Mouse (Mus musculus) kidney, embryonic 16.5 days (tissue): ENCODE data around the gene Tbp. TPM values are rescaled to one million over a fixed set of nuclear protein-coding genes. Genes with fewer than 3 reads are reported as not detected.

Experiments used
- ATAC-seq: fragments of 200-750 bp; cut with Nextera tagmentation; 2 replicates; pipeline ENCODE4 v1.8.0; 2017; ENCODE audit warnings: moderate TSS enrichment; ENCODE audit not compliant: low FRiP score, low TSS enrichment
- H3K27ac ChIP-seq: fragments of 300-500 bp; sonication (generic); 2 replicates; pipeline ENCODE4 v1.5.1; 2014; ENCODE audit warnings: low read length
- H3K27me3 ChIP-seq: fragments of 300-500 bp; sonication (generic); 2 replicates; pipeline ENCODE4 v1.6.1; 2014; ENCODE audit warnings: low read length, control low read depth, mixed read lengths; ENCODE audit not compliant: insufficient read depth
- H3K36me3 ChIP-seq: fragments of 300-500 bp; sonication (generic); 2 replicates; pipeline ENCODE4 v1.6.1; 2014; ENCODE audit warnings: low read length, control low read depth, mixed read lengths; ENCODE audit not compliant: insufficient read depth
- H3K4me1 ChIP-seq: fragments of 300-500 bp; sonication (generic); 2 replicates; pipeline ENCODE4 v1.6.1; 2014; ENCODE audit warnings: low read length, control low read depth, mixed read lengths; ENCODE audit not compliant: insufficient read depth
- H3K4me2 ChIP-seq: fragments of 300-500 bp; sonication (generic); replicated peaks from 2 replicates; pipeline ENCODE4 v1.6.1; 2014; ENCODE audit warnings: low read depth, low read length
- H3K4me3 ChIP-seq: fragments of 300-500 bp; sonication (generic); 2 replicates; pipeline ENCODE4 v1.5.1; 2014; ENCODE audit warnings: mild to moderate bottlenecking, low read length
- H3K9ac ChIP-seq: fragments of 300-500 bp; sonication (generic); replicated peaks from 2 replicates; pipeline ENCODE4 v1.6.1; 2014; ENCODE audit warnings: low read length
- H3K9me3 ChIP-seq: fragments of 300-500 bp; sonication (generic); 2 replicates; pipeline ENCODE4 v1.6.1; 2016; ENCODE audit warnings: low read length, control low read depth
- WGBS: fragments of 180-500 bp; shearing (Covaris S2); extraction: QIAGEN DNeasy Blood & Tissue Kit; methylation state at CpG from one replicate; pipeline ENCODE4 v1.1.7; 2014; 5-methylcytosine and 5-hydroxymethylcytosine counted together
- polyA plus RNA-seq: library from polyadenylated mRNA; unstranded; fragments of >200 nt; fragmentation: Nextera tagmentation; extraction: Ambion mirVana; gene quantifications from 2 replicates; pipeline ENCODE4 v1.2.1, GENCODE M21; 2015

Tbp gene
- polyA plus RNA-seq, 1 experiment from 2014 or later: 52.5 TPM

DNA sequence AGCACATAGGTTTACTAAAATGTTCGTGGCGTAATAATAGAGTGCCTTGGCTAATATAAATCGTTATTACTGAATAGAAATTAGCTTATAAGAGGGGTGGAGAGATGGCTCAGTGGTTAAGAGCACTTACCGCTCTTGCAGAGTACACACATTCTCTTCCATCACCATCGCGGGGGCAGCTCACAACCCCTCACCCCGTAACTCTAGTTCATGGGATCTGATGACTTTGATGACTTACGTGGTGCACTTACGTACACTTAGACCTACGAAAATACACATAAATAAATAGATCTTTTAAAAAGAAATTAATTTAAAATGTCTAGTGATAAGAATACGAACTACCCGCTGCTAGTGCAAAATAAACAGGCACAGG is 65.2 kb downstream of the Tbp start:
- Histone ChIP-seq H3K4me1 (peaks cover 4% of the 10 kb centered on the region; the same call in 1 of the 2 replicates), H3K4me3 (peak overlapping the region; percentile 79), H3K9ac (0 out of 2 replicates have a peak overlapping the region, but pooled peaks have one; percentile 54), H3K27ac (no peak overlapping the region), H3K4me2 (peak overlapping the region; percentile 72), H3K9me3 (no peaks in the 10 kb centered on the region), H3K27me3 (no peaks in the 10 kb centered on the region), H3K36me3 (no peaks in the 10 kb centered on the region)
- ATAC-seq: no peak
- WGBS: 30% methylated on average over 12 of the region's 12 CpGs

DNA sequence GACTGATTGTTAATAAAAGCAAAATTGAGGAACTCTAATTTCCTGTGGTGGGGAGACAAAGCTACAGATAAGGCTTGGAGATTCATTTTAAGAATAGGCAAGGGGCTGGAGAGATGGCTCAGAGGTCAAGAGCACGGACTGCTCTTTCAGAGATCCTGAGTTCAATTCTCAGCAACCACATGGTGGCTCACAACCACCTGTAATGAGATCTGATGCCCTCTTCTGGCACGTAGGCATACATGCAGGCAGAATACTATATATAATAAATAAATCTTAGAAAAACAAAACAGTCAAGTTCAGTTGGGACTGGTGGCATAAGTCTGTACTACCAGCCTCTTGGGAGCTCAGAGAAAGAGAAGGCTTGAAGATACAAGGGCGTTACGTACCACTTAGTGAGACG is 67.2 kb downstream of the Tbp start:
- WGBS: 74% methylated on average over 5 of the region's 5 CpGs

DNA sequence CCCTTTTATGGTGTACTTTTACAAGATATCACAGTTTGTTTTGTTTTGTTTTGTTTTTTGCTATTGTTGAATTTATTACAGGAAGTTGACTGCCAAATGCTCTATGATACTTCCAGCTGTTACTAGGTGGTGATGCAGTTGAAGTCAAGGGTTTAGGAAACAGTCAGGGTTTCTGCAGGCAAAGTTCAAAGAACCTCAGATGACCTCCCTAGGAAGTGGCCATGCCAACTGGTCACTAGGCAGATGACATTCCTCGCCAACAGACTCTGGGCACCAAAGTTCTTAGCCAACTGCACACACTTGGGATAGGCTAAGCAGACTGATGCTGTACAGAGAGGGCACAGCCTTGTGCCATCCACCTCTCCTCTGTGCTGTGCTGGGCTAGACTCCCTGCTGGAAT is 75.4 kb downstream of the Tbp start:
- Histone ChIP-seq H3K27ac (no peak overlapping the region), H3K4me1 (no peaks in the 10 kb centered on the region), H3K9ac (no peak overlapping the region), H3K27me3 (peaks cover 3% of the 10 kb centered on the region; the same call in 1 of the 2 replicates), H3K4me3 (no peak overlapping the region), H3K36me3 (no peaks in the 10 kb centered on the region), H3K4me2 (no peak overlapping the region), H3K9me3 (no peaks in the 10 kb centered on the region)
- 40% methylated on average over 1 of the region's 1 CpGs for WGBS
- ATAC-seq: no peak

More for the DNA sequence above, 67.2 kb downstream of the Tbp start:
- Histone ChIP-seq H3K36me3 (no peaks in the 10 kb centered on the region), H3K9me3 (no peaks in the 10 kb centered on the region), H3K4me3 (no peak overlapping the region), H3K9ac (no peak overlapping the region), H3K4me2 (no peak overlapping the region), H3K4me1 (peaks cover 4% of the 10 kb centered on the region; the same call in 1 of the 2 replicates), H3K27ac (no peak overlapping the region), H3K27me3 (no peaks in the 10 kb centered on the region)
- ATAC-seq: no peak

DNA sequence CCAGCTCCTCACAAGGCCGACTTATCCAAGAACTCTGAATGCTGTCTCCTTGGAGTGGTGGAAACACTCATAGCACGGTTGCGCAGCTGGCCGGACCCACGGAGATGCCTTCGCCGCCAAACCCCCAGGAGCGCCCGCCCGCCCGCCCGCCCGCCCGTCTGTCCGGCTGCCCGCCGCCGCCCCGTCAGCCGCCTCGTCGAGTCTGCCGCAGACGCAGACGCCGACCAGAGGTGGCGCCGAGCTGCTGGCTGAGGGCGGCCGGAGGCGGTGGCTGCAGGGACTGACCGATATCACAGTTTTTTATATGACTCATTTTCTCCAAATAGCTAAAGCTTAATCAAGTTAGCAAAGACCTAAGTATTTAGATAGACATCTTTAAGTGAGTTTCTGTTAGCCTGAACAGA is 77.6 kb downstream of the Tbp start:
- Histone ChIP-seq H3K9ac (peak overlapping the region; percentile 38; the same call in 1 of the 2 replicates), H3K9me3 (no peaks in the 10 kb centered on the region), H3K4me2 (peak overlapping the region; percentile 58), H3K36me3 (no peaks in the 10 kb centered on the region), H3K4me3 (peak overlapping the region; percentile 34), H3K27me3 (peaks cover 3% of the 10 kb centered on the region; the same call in 1 of the 2 replicates), H3K4me1 (no peaks in the 10 kb centered on the region), H3K27ac (no peak overlapping the region)
- under 1% methylated on average over 32 of the region's 32 CpGs for WGBS
- peak; percentile 81; the same call in 1 of the 2 replicates for ATAC-seq

Other genes with a start within 250 kb of the Tbp start
- gene Dll1, start 123.0 kb upstream of the Tbp start, polyA plus RNA-seq: 34.4 and 36.9 TPM in 2 replicates
- gene Fam120b, start 103.7 kb upstream of the Tbp start, polyA plus RNA-seq: 31.4 and 32.4 TPM in 2 replicates
- gene Psmb1, start 137 bp upstream of the Tbp start, polyA plus RNA-seq: 258 and 270 TPM in 2 replicates
- 44.5 and 45.4 TPM in 2 replicates for gene Pdcd2, start 27.4 kb downstream of the Tbp start, polyA plus RNA-seq
- 2.1 and 2.7 TPM in 2 replicates for gene Prdm9, start 64.5 kb downstream of the Tbp start, polyA plus RNA-seq
- 19.4 and 23.5 TPM in 2 replicates for gene Chd1, start 205.1 kb downstream of the Tbp start, polyA plus RNA-seq